Mouse (Mus musculus) brain, embryonic 14.5 days (tissue): Measurements from ENCODE around the gene Gm5617. TPM values are rescaled to one million over a fixed set of nuclear protein-coding genes. Genes with fewer than 3 reads are reported as not detected.

Source experiments
- DNase-seq: peaks from one replicate; pipeline ENCODE4 v3.0.0-alpha.2; 2011; ENCODE audit warnings: low read depth
- CTCF ChIP-seq: fragments of 200-500 bp; IDR thresholded peaks from 2 replicates; pipeline ENCODE4 v1.5.1; 2012; ENCODE audit warnings: inconsistent platforms, mild to moderate bottlenecking, moderate library complexity, borderline replicate concordance; ENCODE audit not compliant: insufficient read depth, insufficient read length; ENCODE audit errors: extremely low read depth
- POLR2A ChIP-seq: fragments of 200-500 bp; IDR thresholded peaks from 2 replicates; pipeline ENCODE4 v1.6.1; 2012; ENCODE audit warnings: mild to moderate bottlenecking, inconsistent platforms, borderline replicate concordance; ENCODE audit not compliant: poor library complexity, insufficient read depth, insufficient read length, severe bottlenecking; ENCODE audit errors: extremely low read depth
- polyA plus RNA-seq: library from polyadenylated mRNA; depleted of rRNA; stranded (reverse); fragments of >200 nt; gene quantifications from 2 replicates; pipeline ENCODE4 v1.2.3, GENCODE M21; 2012

The Gm5617 gene
- polyA plus RNA-seq, 1 experiment = 18.8 TPM

- TF ChIP-seq CTCF = no peak
- no peak for DNase-seq
Observed at GRCm38 (mm10) chr9:48473131-48473530, 22.1 kb upstream of the Gm5617 start.

- no peak for DNase-seq
- TF ChIP-seq CTCF = no peak
- no peak for TF ChIP-seq POLR2A
Observed at GRCm38 (mm10) chr9:48474367-48474766, 20.9 kb upstream of the Gm5617 start.

DNA sequence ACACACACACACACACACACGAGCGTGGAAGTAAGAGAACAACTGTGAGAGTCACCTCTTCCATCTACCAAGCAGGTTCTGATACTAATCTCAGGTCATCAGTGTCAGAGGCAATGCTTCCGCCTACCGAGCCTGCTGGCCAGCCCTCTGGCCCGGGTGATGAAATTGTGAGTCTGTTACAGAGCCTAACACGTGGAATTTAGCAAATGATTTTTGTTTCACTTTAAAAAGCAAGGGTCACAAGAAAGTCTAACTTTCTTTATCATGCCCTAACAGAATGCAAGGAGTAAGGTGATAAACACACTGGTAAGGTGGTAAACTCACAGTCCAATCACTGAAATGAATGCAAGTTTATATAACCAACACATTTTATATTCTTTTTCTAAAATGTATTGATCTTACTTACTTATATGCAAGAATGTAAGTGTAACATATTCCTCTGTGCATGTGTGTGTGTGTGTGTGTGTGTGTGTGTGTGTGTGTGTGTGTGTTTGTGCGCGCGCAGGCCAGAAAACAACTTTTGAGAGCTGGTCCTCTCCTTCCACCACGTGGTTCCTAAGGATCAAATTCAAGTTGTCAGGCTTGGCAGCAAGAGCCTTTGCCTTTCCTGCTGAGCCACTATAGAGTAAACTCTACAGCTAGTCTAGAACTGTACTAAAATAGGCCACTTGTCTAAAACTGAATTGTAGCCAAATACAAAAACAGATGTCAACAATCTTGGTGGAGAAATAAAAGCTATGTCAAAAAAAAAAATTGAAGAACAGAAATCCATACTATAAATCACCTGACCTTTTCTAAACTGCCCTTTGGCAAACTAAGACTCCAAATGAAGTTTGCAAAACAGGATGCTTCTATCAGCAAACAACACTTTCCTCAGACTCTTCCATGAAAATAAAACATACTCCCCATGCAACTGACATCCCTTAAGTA lies 18.7 kb upstream of the Gm5617 start:
- no peak for TF ChIP-seq CTCF
- TF ChIP-seq POLR2A = no peak
- no peak for DNase-seq

GRCm38 (mm10) chr9:48478808-48479207 lies 16.4 kb upstream of the Gm5617 start:
- no peak for DNase-seq

GRCm38 (mm10) chr9:48479838-48480410 lies 15.3 kb upstream of the Gm5617 start:
- no peak for TF ChIP-seq CTCF
- no peak for TF ChIP-seq POLR2A
- no peak for DNase-seq

More at GRCm38 (mm10) chr9:48478808-48479207, 16.4 kb upstream of the Gm5617 start:
- TF ChIP-seq POLR2A (no peak), CTCF (no peak)

DNA sequence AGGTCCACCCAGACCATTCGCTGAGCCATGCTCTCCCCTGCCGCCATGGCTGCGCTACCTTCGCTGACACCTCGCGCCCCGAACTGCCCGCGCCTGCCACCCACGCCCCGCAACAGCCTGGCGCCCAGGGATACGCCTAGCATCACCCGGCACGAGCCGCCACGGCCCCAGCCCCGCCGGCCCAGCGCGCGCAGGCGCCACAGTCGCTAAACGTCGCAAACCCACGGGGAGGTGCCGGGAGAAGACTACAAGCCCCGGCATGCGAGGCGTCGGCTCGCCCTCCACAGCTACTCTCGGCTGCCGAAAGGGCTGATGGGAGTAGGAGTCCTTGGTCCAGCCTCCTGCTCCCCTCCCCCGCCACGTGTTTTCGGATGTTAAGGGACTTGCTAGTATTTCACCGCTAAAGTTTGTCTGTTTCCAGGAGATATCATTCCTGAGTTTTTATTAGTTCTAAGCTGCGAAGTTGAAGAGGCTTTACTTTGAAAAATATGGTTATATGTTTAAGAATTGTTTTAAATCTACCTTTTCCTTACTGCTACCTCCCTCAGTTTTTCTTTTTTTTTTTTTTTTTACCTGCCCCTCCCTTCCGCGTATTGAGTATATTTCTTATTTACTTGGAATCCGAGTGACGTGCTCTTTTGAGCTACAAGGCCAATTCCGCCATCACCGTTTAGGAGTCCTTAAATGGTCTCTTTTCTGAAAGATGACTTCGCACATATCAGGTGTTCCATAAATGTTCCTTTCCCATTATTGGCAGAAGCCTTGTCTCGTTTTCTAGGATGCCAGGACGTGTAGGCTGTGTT lies 14.6 kb upstream of the Gm5617 start, which contains the start of gene Rexo2:
TSS of gene Rexo2 (minus strand) at position 213 of the 803 bp plus-strand sequence.
- TF ChIP-seq POLR2A (peak; percentile 83), CTCF (no peak)
- peak; percentile 98 for DNase-seq

GRCm38 (mm10) chr9:48481214-48482134 lies 13.8 kb upstream of the Gm5617 start:
- no peak for DNase-seq
- TF ChIP-seq CTCF = no peak
- TF ChIP-seq POLR2A = no peak

DNA sequence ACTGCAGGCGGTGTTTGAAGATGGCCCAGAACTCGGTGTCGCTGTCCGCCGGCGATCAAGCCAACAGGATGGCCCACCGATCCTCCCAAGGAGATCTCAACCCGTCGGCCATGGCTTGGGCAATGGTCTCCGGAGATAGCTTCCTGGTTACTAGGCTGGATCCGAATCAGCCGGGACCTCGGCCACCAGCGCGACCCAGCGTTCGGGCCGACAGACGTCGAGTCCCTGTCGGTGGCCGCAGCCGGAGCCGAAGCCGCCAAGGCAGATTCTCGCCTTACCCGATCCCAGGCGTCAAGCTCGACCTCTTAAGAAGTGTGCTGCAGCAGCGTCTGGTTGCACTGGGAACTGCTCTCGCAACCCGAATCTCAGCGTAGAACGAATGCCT lies 298 bp downstream of the Gm5617 start:
- TF ChIP-seq CTCF = no peak
- TF ChIP-seq POLR2A = no peak
- DNase-seq = no peak

- TF ChIP-seq CTCF (no peak), POLR2A (no peak)
- DNase-seq = no peak
Observed at GRCm38 (mm10) chr9:48501192-48501591, 6.0 kb downstream of the Gm5617 start.

DNA sequence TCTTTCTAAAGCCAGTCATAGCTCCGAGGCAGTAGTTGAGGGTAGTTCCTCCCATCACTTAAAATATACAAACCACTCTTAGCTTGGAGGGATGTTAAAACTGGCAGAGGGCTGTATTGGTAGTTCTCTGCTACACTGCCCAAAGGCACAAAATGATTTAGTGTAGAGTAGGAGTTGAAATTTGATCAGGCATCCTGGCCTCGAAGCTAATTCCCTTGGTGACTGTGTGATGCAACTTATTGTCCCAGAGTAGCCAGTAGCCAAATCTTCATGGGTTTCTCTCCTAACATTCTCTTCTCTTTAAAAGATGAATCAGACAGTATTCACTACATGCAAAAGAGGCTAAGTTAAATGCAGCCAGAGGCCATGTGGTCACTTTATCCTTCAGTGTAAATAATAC lies 7.8 kb downstream of the Gm5617 start:
- no peak for DNase-seq
- TF ChIP-seq CTCF (no peak), POLR2A (no peak)
